In genomic region chr8:107120806-107121205, GRCm38 (mm10) we compare ENCODE assay signal across 20 mouse cellular contexts. TPM values are rescaled to one million over a fixed set of nuclear protein-coding genes. Genes with fewer than 3 reads are reported as not detected.
DNase-seq lines count a peak whose midpoint lies in the region; ATAC-seq and TF ChIP-seq lines count a peak whose summit lies in the region.
"Had no signal": no experiment of that assay in that cellular context is flagged by ENCODE, and none has a peak within 500 bp of the region (broad histone marks: within the 10 kb centered on the region; RNA-seq: fewer than 3 reads in every experiment).

No protein-coding gene starts in this region.

- TF ChIP-seq CTCF in kidney, postnatal 0 days (IDR thresholded peaks at IDR 0.05; ENCODE audit: low read depth) = peak; percentile 48; the same call in 1 of the 2 replicates

- no peak for DNase-seq in kidney, postnatal 0 days (ENCODE audit: low spot score)
- DNase-seq in 416B (ENCODE audit: low read depth) (peak; percentile 37), A20 (ENCODE audit: low read depth, low spot score) (peak; percentile 40), R1 (ENCODE audit: low read depth, low spot score) (peak; percentile 70)
- no peak for DNase-seq in gastrocnemius, adult 8-10 months (ENCODE audit: low spot score in 2 of 2)
- no peak for DNase-seq in layer of hippocampus, adult 18-20 months (ENCODE audit: low spot score in 2 of 2)
- DNase-seq: cerebellum, postnatal 14 days; kidney, adult 18-20 months; lung, adult 18-20 months; right cerebral cortex, postnatal 4 days; thymus, adult 2 months had no signal

- H3K27ac ChIP-seq in kidney, postnatal 0 days = no peak overlapping the region
- no peak overlapping the region for H3K27ac ChIP-seq in kidney, embryonic 15.5 days
- H3K27ac ChIP-seq: heart, embryonic 13.5 days; limb, embryonic 10.5 days; neural tube, embryonic 13.5 days had no signal

- H3K9me3 ChIP-seq in kidney, postnatal 0 days (replicated peaks; ENCODE audit: low read length) = no peaks in the 10 kb centered on the region
- H3K9me3 ChIP-seq in kidney, embryonic 15.5 days (replicated peaks) = no peaks in the 10 kb centered on the region
- H3K9me3 ChIP-seq: heart, embryonic 13.5 days; limb, embryonic 10.5 days; neural tube, embryonic 13.5 days had no signal

- no peak overlapping the region for H3K4me2 ChIP-seq in kidney, postnatal 0 days (ENCODE audit: low read length)
- H3K4me2 ChIP-seq in kidney, embryonic 15.5 days = no peak overlapping the region
- H3K4me2 ChIP-seq: heart, embryonic 13.5 days; neural tube, embryonic 13.5 days had no signal

- H3K36me3 ChIP-seq in kidney, postnatal 0 days (ENCODE audit: insufficient read depth, low read length) = no peaks in the 10 kb centered on the region
- H3K36me3 ChIP-seq in kidney, embryonic 15.5 days = no peaks in the 10 kb centered on the region
- H3K36me3 ChIP-seq: heart, embryonic 13.5 days; limb, embryonic 10.5 days; neural tube, embryonic 13.5 days had no signal

- no peak overlapping the region for H3K9ac ChIP-seq in kidney, postnatal 0 days (ENCODE audit: low read depth, low read length)
- H3K9ac ChIP-seq in kidney, embryonic 15.5 days = no peak overlapping the region
- H3K9ac ChIP-seq: heart, embryonic 13.5 days; neural tube, embryonic 13.5 days had no signal

- no peaks in the 10 kb centered on the region for H3K27me3 ChIP-seq in kidney, postnatal 0 days (ENCODE audit: insufficient read depth, low read length)
- H3K27me3 ChIP-seq in kidney, embryonic 15.5 days = no peaks in the 10 kb centered on the region
- H3K27me3 ChIP-seq: heart, embryonic 13.5 days; neural tube, embryonic 13.5 days had no signal

- H3K4me1 ChIP-seq in kidney, postnatal 0 days (replicated peaks; ENCODE audit: insufficient read depth, low read length) = peaks cover 28% of the 10 kb centered on the region; the same call in 1 of the 2 replicates
- H3K4me1 ChIP-seq in kidney, embryonic 15.5 days = peaks cover 72% of the 10 kb centered on the region

- H3K4me3 ChIP-seq in kidney, postnatal 0 days (replicated peaks; ENCODE audit: low read depth, low read length) = no peak overlapping the region
- H3K4me3 ChIP-seq in kidney, embryonic 15.5 days (replicated peaks) = no peak overlapping the region
- H3K4me3 ChIP-seq: erythroblast, embryonic 14.5 days; heart, embryonic 13.5 days; limb, embryonic 10.5 days; neural tube, embryonic 13.5 days had no signal

- no peak for ATAC-seq in kidney, postnatal 0 days (replicated peaks; ENCODE audit: low FRiP score, low read depth)
- ATAC-seq in kidney, embryonic 15.5 days (replicated peaks; ENCODE audit: low FRiP score) = no peak
- ATAC-seq: activated CD4-positive, CD25-positive, alpha-beta regulatory T cell, adult 4 months had no signal

RNA-seq across cellular contexts. Expression of gene Terf2, which starts 24.5 kb away (rescaled TPM):
- 17.4 and 18.2 TPM in 2 replicates for polyA plus RNA-seq in kidney, postnatal 0 days (2015; fragmentation: Nextera tagmentation; extraction: Ambion mirVana)
- polyA plus RNA-seq in kidney, embryonic 15.5 days (2015; fragmentation: Nextera tagmentation; extraction: Ambion mirVana) = 17.5 and 18.2 TPM in 2 replicates
- 10 to 100 TPM; 13.1 to 17.6 (median 14.7) TPM for total RNA-seq in gastrocnemius, adult 8-10 months (2022)
- total RNA-seq in layer of hippocampus, adult 18-20 months (2021) = 10 to 100 TPM; 36.6 to 36.9 TPM

RNA-seq across cellular contexts. Expression of gene Cyb5b, which starts 29.6 kb away (rescaled TPM):
- 116 and 126 TPM in 2 replicates for polyA plus RNA-seq in kidney, postnatal 0 days (2015; fragmentation: Nextera tagmentation; extraction: Ambion mirVana)
- 131 and 133 TPM in 2 replicates for polyA plus RNA-seq in kidney, embryonic 15.5 days (2015; fragmentation: Nextera tagmentation; extraction: Ambion mirVana)
- 10 to 100 TPM; 28.2 to 39.7 (median 34.2) TPM for total RNA-seq in gastrocnemius, adult 8-10 months (2022)
- 100 to 1,000 TPM; 106 to 113 TPM for total RNA-seq in layer of hippocampus, adult 18-20 months (2021)

RNA-seq across cellular contexts. Expression of gene Tmed6, which starts 55.4 kb away (rescaled TPM):
- polyA plus RNA-seq in kidney, postnatal 0 days (2015; fragmentation: Nextera tagmentation; extraction: Ambion mirVana) = 52.9 and 55.6 TPM in 2 replicates
- polyA plus RNA-seq in kidney, embryonic 15.5 days (2015; fragmentation: Nextera tagmentation; extraction: Ambion mirVana) = 23.2 and 23.8 TPM in 2 replicates
- not detected for total RNA-seq in gastrocnemius, adult 8-10 months (2022)
- not detected for total RNA-seq in layer of hippocampus, adult 18-20 months (2021)
- total RNA-seq: hematopoietic stem cell, adult 5-6 weeks; megakaryocyte progenitor cell, adult 5-6 weeks had no signal
- polyA plus RNA-seq: activated CD4-positive, CD25-positive, alpha-beta regulatory T cell, adult 4 months; erythroblast, embryonic 14.5 days; frontal cortex, adult 2 months; heart, embryonic 13.5 days; neural tube, embryonic 13.5 days had no signal

Comparison
In these comparisons a context has a peak if more than half of its experiments do, and no peak if none do; other contexts are left out.
1. DNase-seq: peak in 416B (single experiment), A20 (single experiment) and R1 (single experiment); none in kidney, postnatal 0 days (single experiment), gastrocnemius, adult 8-10 months (0 of 2) and layer of hippocampus, adult 18-20 months (0 of 2).